Mouse (Mus musculus) CH12F3 (cell line): ENCODE measurements around the gene Pdk1.
"Not testable (repeated sequence)": the region's sequence is repeated elsewhere in the genome, so short reads cannot be mapped to it uniquely, and the experiment has no call there.

Experiments
- in situ Hi-C: fragments of 300-500 bp; cut with MboI; formaldehyde crosslinking; loops from 2 replicates; pipeline ENCODE4 v1.14.3; 2020; ENCODE audit warnings: low sequenced_read_pairs

Pdk1 gene

GRCm38 (mm10) chr2:71872801-71873443 lies at the start of gene Pdk1:
Pdk1 (plus strand) TSS chr2:71873224.
- in situ Hi-C loops: no loop called here

GRCm38 (mm10) chr2:71824146-71824545 lies 48.9 kb upstream of the Pdk1 start:
- in situ Hi-C loops: no loop called here

- in situ Hi-C loops: no loop called here
Observed at GRCm38 (mm10) chr2:71827711-71828110, 45.3 kb upstream of the Pdk1 start.

- in situ Hi-C loops: no loop called here
Observed at GRCm38 (mm10) chr2:71828928-71829327, 44.1 kb upstream of the Pdk1 start.

GRCm38 (mm10) chr2:71833626-71834025 lies 39.4 kb upstream of the Pdk1 start:
- in situ Hi-C loops: no loop called here

- in situ Hi-C loops: no loop called here
Observed at GRCm38 (mm10) chr2:71834371-71834770, 38.7 kb upstream of the Pdk1 start.

- in situ Hi-C loops: no loop called here
Observed at GRCm38 (mm10) chr2:71835556-71835955, 37.5 kb upstream of the Pdk1 start.

GRCm38 (mm10) chr2:71836232-71836631 lies 36.8 kb upstream of the Pdk1 start:
- in situ Hi-C loops: no loop called here

GRCm38 (mm10) chr2:71837261-71837660 lies 35.8 kb upstream of the Pdk1 start:
- in situ Hi-C loops: no loop called here

- in situ Hi-C loops: no loop called here
Observed at GRCm38 (mm10) chr2:71837791-71838190, 35.2 kb upstream of the Pdk1 start.

- in situ Hi-C loops: no loop called here
Observed at GRCm38 (mm10) chr2:71843316-71843715, 29.7 kb upstream of the Pdk1 start.

- in situ Hi-C loops: no loop called here
Observed at GRCm38 (mm10) chr2:71844906-71845305, 28.1 kb upstream of the Pdk1 start.

GRCm38 (mm10) chr2:71852161-71852560 lies 20.9 kb upstream of the Pdk1 start:
- in situ Hi-C loops: not testable (repeated sequence)

- in situ Hi-C loops: no loop called here
Observed at GRCm38 (mm10) chr2:71855076-71855475, 17.9 kb upstream of the Pdk1 start.

GRCm38 (mm10) chr2:71863531-71864173 lies 9.4 kb upstream of the Pdk1 start:
- in situ Hi-C loops: no loop called here

- in situ Hi-C loops: no loop called here
Observed at GRCm38 (mm10) chr2:71865022-71865421, 8.0 kb upstream of the Pdk1 start.

GRCm38 (mm10) chr2:71865935-71866334 lies 7.1 kb upstream of the Pdk1 start:
- in situ Hi-C loops: no loop called here

- in situ Hi-C loops: no loop called here
Observed at GRCm38 (mm10) chr2:71866565-71866964, 6.5 kb upstream of the Pdk1 start.

GRCm38 (mm10) chr2:71867019-71867418 lies 6.0 kb upstream of the Pdk1 start:
- in situ Hi-C loops: no loop called here

- in situ Hi-C loops: no loop called here
Observed at GRCm38 (mm10) chr2:71867480-71867879, 5.5 kb upstream of the Pdk1 start.

GRCm38 (mm10) chr2:71868256-71868655 lies 4.8 kb upstream of the Pdk1 start:
- in situ Hi-C loops: no loop called here

- in situ Hi-C loops: no loop called here
Observed at GRCm38 (mm10) chr2:71872141-71872540, 883 bp upstream of the Pdk1 start.
